Mouse (Mus musculus) right cerebral cortex, postnatal 10 days (tissue): Measurements from ENCODE around the gene Sccpdh.

Experiments
- DNase-seq, 2 experiments: peaks; one replicate each; pipeline ENCODE4 v3.0.0; 2021; ENCODE audit warnings: low spot score in 2 of 2

Sccpdh gene

DNA sequence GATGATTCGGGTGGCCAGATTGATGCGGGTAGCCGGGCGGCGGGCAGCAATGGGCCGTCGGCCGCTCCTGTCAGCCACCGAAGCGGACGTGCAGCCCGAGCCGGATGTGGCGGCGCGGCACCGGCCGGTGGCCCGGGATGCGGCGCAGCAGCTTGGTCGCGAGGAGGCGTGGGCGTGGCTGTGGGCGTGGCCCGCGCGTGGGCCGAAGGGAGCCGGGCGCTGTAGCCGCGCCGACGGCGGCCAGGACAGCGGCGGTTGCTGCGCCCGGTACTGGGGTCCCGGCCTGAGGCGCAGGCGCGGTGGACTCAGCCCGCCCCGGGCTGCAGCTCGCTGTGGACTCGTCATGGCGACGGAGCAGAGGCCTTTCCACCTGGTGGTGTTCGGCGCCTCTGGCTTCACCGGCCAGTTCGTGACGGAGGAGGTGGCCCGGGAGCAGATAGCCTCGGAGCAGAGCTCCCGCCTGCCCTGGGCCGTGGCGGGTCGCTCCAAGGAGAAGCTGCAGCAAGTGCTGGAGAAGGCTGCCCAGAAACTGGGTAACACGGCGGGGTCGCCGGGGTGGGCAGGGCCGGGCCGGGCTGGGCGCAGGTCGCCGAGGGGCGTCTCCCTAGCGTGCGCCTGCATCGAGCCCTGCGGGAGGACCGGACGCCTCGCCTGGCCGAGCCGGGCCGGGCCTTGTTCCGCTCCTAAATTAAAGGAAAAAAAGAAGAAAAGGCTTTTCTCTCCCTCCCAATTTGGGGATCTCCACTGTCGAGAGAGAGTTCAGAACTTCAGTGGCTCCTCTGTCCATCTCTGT is at the start of gene Sccpdh:
TSS of gene Sccpdh (plus strand) at position 198 of the 793 bp plus-strand sequence.
- DNase-seq: peak; percentile 88

DNA sequence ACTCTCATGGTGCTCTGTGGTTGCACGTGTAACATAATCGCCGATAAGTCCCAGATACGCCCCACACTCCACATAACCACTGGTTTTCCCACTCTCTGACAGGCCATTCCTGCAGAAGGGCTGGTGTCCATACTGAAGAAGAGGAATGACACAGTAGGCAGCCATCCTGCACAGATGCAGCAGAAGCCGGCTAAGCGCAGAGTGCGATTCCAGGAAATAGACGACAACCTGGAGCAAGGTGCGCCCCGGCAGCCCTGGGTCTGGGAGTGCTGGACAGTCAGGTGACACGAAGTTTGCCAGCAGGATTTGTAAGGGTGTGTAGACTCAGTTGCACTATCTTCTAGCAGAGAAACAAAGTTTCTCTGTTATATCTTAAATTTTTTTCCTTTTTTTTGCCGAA is 45.3 kb upstream of the Sccpdh start:
- peak in 1 of 2 experiments; percentile 20 for DNase-seq

DNA sequence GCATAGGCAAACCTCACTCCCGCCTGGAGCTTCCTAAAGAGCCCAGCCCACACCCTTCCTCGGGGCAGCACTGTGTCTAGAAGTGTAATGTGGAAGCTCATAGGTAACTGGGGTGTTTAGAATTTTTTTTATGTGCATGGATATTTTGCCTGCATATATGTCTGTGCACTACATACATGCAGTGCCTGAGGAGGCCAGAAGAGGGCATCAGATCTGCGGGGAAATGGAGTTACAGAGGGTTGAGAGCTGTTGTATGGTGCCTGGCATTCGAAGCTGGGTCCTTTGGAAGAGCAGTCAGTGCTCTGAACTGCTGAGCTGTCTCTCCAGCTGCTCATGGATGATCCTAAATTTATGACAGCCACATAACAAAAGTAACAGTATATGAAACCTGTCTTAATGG is 44.4 kb upstream of the Sccpdh start:
- DNase-seq: peak in 1 of 2 experiments; percentile 61

DNA sequence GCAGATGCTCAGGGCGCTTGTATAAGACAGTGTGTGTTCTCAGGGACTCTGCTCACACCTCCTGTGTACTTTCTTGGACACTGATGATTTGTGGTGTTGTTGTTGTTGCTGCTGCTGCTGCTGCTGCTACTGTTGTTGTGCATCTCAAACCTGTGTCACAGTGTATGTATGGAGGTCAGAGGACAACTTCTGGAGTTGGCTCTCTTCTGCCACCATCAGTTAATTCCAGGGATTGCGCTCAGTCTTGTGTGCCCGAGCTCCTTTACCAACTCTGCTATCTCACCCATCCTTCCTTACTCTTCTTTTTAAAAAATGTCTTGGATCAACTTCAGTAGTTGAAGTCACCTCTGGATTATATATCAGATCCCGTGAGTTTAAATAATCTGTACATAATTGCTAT is 43.7 kb upstream of the Sccpdh start:
- DNase-seq: peak in 1 of 2 experiments; percentile 43

DNA sequence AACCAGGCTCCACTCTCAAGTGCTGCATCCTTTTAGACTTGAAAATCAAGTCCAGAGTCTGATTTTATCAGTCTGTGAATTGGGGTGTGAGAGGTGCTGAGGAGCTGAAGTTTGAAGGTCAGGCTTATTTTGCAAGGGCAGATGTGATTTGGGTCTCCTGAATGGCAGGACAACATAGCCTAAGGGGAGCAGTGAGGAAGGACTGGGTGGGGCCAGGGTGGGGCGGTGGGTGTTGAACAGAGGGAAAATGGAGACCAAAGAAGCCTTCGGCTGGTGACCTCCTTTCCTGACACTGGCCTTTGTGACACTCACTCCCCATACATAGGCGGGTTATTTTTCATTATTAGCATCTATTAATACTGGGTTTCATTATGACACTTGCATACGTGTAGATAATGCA is 40.2 kb upstream of the Sccpdh start:
- DNase-seq: peak in 1 of 2 experiments; percentile 7

DNA sequence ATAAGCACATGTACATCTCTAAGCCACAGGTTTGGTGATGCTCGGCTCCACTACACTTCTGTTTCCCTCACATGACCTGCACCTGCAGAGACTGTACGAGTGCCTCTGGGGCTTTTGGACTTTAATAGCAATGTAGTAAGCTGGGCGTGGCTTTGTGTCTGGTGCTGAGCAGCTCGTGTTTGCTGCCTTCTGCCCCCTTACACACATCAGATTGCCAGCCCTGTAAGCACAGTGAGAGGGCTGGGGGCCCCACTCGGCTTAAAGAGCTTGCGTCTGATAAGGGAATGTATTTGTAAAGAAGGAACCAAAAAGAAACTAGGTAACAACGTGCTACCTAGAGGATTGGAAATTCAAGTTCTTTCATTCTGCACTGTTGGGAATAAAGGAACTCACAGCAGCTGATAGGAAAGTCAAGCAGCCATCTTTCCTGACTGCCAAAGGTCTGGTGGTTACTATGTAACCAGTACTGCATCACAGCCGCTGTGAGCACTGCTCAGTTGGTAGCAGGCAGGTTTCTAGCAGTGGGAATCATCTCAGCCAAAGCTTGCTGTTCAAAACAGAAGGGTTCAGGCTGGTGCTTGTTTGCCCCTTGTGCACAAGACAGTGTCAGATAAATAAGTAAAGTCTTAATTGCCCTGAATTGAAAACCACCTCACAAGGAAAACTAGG is 39.4 kb upstream of the Sccpdh start:
- peak in 1 of 2 experiments; percentile 15 for DNase-seq

DNA sequence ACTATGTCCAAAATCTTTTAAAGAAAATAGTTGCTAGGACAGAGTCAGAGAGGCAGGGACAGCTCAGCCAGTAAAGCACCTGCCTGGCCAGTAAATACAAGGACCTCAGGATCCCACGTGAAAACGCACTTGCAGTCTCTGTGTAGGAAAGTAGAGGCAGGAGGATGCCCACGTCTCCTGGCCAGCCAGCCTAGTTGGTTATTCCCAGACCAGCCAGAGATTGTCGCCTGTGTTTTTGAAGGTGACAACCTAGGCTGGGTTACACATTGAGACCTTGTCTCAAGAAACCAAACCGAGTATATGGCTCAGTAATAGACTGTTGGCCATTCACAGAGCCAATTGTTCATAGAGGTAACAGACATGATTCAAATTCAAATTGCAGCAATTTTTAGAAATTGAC is 38.7 kb upstream of the Sccpdh start:
- peak in 1 of 2 experiments; percentile 13 for DNase-seq

DNA sequence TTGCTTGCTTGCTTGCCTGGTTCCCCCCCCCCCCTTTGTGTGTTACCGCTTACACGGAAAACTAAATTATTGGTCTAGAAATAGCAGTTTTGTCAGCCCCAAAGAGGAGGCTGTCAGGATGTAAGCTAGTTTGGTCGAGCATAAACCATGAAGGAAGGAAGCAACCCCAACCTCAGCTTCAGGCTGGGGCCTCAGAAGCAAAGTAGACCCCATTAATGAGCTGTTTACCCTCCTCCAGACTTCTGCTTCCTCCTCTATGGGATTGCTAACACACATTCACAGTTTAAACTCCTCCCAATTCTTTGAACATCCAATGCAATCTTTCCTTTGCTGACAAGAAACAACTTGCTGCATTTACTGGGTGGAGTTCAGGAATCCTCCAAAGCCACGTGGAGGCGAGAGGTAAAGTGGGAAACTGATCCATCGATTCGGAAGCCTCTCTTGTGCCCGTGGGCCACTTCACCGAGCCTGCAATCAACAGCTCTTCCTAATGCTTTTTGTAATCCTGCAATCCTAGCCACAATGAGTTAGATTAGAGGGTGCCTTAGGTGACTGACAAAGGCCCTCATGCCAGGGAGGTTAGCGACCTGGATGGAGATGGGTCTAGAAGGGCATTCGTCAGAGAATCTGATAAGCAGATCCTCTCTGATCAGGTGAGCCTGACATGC is 35.1 kb upstream of the Sccpdh start:
- peak in 1 of 2 experiments; percentile 13 for DNase-seq

DNA sequence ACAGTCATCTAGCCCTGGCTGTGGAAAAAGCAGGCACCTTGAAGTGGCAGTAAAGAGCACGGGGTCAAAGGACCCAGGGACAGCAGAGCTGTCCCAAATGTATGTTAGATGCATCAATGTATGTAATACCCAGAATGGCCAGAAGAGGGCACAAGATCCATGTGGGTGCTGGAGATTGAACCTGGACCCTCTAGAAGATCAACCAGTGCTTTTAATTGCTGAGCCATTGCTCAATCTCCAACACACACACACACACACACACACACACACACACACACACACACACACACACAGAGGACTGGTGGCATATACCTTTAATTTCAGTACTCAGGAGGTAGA is 34.6 kb upstream of the Sccpdh start:
- peak in 1 of 2 experiments; percentile 31 for DNase-seq

DNA sequence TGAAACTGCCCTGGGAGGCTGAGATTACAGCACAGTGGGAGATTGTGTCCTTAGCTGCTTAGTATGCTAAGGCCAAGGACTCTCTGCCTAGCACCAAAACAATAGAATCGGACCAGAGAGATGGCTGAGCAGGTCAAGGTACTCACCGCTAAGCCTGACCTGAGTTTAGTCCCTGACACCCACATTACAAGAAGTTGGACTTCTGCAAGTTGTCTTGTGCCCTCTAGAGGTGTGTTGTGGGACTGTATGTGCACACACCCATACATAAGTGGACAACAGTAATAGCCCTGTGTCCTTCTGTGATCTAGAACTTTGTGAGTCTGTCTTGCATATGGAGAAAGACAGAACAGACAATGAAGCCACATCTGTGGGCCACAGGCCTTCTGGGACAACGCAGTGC is 33.9 kb upstream of the Sccpdh start:
- peak in 1 of 2 experiments; percentile 18 for DNase-seq

DNA sequence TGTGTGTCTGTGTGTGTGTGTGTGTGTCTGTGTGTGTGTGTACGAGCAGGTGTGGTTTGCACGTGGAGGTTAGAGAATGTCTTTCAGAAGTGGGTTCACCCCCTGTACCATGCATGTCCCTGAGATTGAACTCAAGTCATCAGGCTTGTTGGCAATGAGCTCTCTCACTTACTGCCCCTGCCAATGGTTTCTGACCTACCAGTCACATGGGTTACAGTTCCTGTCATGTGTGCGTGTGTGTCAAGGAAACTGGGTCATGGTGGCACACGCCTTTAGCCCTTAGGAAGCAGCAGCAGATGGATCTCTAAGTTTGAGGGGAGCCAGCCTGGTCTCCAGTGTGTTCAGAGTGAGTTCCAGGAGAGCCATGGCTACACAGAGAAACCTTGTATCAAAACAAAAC is 25.3 kb upstream of the Sccpdh start:
- DNase-seq: peak in 1 of 2 experiments; percentile 4

DNA sequence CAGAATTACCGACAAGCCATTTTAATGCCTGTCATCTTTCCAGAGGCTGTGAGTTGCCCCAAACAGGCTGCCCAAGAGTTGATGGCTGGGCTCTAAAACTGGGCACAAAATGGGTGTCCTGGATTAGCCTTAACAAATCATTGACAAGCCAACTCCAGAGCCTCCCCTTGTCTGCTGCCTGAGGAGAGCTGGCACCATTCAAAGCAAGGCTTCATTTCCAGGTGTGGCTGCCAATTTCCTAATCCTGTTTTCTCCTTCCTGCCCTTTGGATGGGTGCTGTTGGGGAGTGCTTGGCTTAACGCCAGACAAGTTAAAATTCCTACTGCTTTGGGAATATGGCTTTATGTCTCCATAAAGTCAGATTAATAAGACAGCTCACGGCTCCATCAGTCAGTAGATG is 23.9 kb upstream of the Sccpdh start:
- peak in 1 of 2 experiments; percentile 31 for DNase-seq

DNA sequence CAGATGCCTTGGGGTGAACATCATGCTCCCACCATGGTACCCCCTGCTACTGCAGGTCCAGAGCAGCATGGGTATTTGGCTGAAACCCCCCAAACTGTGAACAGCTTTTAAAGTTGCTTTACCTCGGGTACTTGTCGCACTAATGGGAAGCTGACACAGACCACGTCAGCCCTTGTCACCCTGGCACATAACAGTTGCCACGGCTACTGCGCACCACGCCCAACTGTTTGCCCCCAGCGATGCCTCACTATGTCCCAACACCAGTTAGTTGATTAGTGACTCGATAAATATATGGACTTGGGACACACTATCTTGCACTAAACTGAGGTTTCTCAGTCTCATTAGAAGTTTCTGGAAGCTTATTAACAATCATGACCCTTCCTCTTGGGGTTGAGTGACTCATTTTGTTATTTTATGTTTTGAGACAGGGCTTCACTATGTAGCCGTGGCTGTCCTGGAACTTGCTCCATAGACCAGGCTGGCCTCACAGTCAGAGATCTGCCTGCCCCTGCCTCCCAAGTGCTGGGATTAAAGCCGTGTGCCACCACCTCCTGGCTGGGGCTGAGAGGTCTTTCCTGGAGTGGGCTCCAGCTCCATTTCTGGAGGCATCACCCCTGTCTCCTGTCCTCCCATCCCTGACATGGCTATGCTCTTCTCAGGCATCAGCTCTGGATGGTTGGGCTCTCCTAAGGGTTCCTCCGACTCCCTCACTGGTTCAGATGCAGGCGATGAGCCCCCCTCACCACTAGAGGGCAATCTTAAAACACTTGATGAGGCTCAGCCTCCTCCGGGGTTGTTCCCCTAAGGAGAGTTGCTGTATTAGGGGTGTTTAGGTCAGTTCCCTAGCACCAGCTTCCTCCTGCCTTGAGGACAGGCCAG is 22.7 kb upstream of the Sccpdh start:
- DNase-seq: peak; percentile 82 to 90

DNA sequence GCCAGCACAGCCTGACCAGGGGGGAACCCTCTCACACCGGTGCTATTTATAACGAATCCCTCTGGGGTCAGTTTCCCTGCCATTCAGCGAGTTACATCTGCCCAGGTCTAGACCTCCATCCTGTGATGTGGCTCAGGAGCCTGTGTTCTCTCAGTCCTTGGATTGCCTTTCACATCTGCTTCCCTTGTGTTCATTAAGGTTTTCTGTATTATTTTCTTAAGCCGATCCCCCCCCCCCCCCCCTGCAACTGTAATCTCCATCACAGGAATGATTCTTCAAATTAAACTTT is 22.1 kb upstream of the Sccpdh start:
- no peak for DNase-seq

DNA sequence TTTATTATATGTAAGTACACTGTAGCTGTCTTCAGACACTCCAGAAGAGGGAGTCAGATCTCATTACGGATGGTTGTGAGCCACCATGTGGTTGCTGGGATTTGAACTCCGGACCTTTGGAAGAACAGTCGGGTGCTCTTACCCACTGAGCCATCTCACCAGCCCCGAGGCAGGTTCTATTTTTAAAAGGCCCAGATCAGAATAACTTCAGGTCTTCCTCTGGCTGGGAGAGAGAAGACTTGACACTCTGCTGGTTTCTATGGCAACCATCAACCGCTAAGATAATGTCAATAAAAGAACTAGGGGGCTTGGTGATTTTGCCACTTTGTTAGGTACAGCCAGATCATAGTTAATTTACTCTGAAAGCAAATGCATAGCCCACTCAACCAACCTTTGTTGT is 19.3 kb upstream of the Sccpdh start:
- peak in 1 of 2 experiments; percentile 16 for DNase-seq

DNA sequence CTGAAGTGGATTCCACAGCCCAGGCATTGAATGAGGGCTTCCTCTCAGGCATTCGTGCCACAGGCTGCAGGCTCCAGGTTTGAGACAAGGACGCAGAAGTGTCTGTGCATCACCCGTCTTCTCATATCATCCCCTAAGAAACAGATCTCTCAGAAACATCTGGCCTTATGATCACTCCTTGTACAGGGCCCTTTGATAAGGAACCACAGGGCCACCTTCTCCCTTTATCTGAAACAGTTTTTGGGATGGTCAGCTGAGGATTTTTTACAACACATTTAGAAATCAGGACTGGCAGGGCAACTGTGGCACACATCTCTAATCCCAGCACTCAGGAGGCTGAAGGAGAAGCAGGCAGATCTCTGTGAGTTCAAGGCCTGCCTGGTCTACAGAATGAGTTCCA is 18.7 kb upstream of the Sccpdh start:
- DNase-seq: peak in 1 of 2 experiments; percentile 5

DNA sequence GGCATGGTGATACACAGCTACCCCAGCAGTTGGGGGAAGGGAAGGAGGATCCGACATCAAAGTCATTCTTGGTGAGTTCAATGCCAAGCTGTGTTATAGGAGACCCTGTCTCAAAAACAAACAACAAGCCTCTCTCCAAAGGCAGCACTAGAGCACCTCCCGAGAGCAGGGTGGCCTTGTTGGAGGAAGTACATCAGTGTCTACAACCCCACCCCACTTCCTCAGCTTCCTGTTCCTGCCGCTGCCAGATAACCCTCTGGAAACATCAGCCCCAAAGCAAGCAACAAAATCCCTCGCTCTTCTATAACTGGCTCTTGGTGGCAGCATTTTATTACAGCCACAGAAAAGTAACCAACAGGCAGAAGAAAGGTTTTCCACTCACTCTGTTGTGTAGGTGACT is 17.7 kb upstream of the Sccpdh start:
- no peak for DNase-seq

DNA sequence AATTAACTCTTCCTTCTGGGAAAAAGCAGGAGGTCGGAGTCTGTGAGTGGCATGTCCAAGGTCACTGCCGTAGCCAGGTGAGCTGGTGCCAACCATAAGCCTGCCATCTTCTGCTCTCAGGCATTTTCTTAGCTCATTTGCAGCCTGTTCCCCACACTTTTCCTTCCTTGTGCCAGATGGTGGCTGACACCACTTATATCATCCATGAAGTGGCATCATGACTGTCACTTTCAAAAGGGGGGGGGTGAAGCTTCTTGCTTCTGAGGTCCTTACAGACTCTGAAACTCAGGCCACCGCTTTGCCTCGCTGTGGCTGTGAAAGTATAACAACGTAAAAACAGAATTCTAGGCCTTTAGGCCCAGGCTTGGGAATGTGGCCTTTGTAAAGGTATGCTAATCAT is 16.8 kb upstream of the Sccpdh start:
- DNase-seq: peak; percentile 22 to 40

DNA sequence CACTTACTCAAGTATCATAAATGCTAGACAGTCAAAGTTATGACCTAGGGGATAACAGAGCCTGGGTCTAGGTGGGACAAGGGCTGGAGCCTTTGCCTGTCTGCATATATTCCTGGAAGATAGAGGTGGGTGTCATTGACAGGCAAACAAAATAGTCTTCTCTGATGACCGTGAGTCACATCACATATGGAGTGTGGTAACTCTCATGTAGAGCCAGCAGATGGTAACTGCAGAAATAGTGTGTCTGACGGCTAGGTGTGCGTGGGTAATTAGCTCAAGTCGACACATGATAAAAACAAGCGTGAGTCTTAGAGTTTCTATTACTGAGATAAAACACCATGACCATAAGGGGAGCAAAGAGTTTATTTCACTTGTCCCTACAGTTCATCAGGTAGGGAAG is 4.9 kb upstream of the Sccpdh start:
- no peak for DNase-seq

DNA sequence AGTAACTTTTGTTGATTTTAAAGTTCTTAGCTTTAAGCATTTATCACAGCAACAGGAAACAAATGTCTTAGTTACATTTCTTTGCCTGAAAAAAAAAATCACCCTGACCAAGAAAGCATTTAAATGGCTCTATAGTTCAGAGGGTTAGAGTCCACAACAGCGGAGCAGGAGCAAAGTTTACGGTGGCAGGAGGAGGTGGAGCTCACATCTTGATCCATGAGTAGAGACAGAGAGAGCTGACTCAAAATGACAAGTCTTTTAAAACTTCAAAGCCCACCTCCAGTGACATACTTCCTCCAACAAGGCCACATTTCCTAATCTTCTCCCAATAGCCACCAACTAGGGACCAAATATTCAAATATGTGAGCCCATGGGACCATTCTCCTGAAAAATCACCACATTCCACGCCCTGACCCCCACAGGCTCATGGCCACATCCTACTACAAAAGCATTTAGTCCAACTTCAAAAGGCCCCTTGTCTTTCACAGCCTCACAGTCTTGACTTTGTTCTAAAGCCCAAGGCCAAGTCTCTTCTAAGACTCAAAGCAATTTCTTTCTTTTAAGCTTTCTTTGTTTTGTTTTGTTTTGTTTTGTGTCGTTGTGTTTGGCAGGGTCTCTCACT is 3.6 kb upstream of the Sccpdh start:
- no peak for DNase-seq

DNA sequence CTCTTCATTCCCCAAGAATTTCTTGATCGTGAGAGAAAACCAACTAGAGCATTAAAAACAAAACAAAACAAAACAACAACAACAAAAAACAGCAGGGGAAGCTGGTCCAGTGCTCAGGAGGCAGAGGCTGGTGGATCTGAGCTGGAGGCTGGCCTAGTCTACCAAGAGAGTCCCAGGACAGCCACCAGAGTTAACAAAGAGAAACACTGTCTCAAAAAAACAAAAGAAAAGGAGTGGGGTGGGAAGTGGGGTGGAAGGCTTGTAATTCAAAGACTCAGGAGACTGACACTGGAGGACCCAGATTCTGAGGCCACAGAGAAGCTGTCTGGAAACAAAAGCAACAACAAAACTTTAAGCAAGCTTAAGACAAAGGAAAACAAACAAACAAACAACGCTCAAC is 1.0 kb upstream of the Sccpdh start:
- no peak for DNase-seq

DNA sequence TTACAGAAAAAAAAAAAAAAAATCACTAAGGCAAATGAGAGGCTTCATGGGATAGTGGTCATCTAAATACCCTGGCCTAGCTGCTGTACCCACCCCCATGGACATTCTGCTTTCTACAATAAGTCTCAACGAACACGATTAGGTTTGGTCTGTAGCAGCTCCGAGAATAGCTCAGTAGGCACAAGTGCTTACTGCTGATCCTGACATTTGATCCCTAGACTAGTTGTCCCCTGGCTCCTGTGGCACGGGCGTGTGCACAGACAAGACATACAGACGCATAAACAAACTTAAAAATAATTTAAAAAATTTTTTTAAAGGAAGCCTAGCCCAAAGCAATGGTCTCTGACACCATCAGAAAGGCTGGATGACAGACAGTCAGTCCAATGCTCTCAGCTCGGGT is 560 bp upstream of the Sccpdh start:
- DNase-seq: no peak
